Mouse (Mus musculus) adrenal gland, postnatal 25 days (tissue): Measurements from ENCODE around the gene Sema3a. TPM values are rescaled to one million over a fixed set of nuclear protein-coding genes. Genes with fewer than 3 reads are reported as not detected.

Experiments
- DNase-seq: peaks from one replicate; pipeline ENCODE4 v3.0.0; 2021; ENCODE audit warnings: mixed read lengths
- long read RNA-seq: library from polyadenylated mRNA; stranded (forward); transcript quantifications from one replicate; pipeline ENCODE4 v2.0.0, GENCODE M21; 2021
- total RNA-seq: library from RNA; stranded (reverse); gene quantifications from 2 replicates; pipeline ENCODE4 v1.2.3, GENCODE M21; 2021

The Sema3a gene
- total RNA-seq, result 0.43 and 1.0 TPM in 2 replicates
- long read RNA-seq, result 0 reads

GRCm38 (mm10) chr5:13125241-13125692, at the start of gene Sema3a:
Gene Sema3a (plus strand): TSS chr5:13125414.
- no peak for DNase-seq

- DNase-seq, result no peak
These were observed 40.3 kb upstream of the Sema3a start for GRCm38 (mm10) chr5:13084777-13085439.

GRCm38 (mm10) chr5:13090431-13090830, 34.8 kb upstream of the Sema3a start:
- no peak for DNase-seq

GRCm38 (mm10) chr5:13109522-13109921, 15.7 kb upstream of the Sema3a start:
- DNase-seq, result no peak

GRCm38 (mm10) chr5:13117236-13117635, 8.0 kb upstream of the Sema3a start:
- no peak for DNase-seq

GRCm38 (mm10) chr5:13125757-13126156, 543 bp downstream of the Sema3a start:
- no peak for DNase-seq

- no peak for DNase-seq
These were observed 982 bp downstream of the Sema3a start for GRCm38 (mm10) chr5:13126196-13126595.

GRCm38 (mm10) chr5:13127121-13127520, 1.9 kb downstream of the Sema3a start:
- no peak for DNase-seq

GRCm38 (mm10) chr5:13144733-13145457, 19.7 kb downstream of the Sema3a start:
- no peak for DNase-seq

- no peak for DNase-seq
These were observed 24.7 kb downstream of the Sema3a start for GRCm38 (mm10) chr5:13149909-13150308.

GRCm38 (mm10) chr5:13151002-13151401, 25.8 kb downstream of the Sema3a start:
- no peak for DNase-seq

- DNase-seq, result no peak
These were observed 32.8 kb downstream of the Sema3a start for GRCm38 (mm10) chr5:13157761-13158612.

- DNase-seq, result no peak
These were observed 57.0 kb downstream of the Sema3a start for GRCm38 (mm10) chr5:13182186-13182585.

GRCm38 (mm10) chr5:13197886-13198285, 72.7 kb downstream of the Sema3a start:
- no peak for DNase-seq

GRCm38 (mm10) chr5:13199709-13200108, 74.5 kb downstream of the Sema3a start:
- no peak for DNase-seq

GRCm38 (mm10) chr5:13255353-13255752, 130.1 kb downstream of the Sema3a start:
- DNase-seq, result no peak

GRCm38 (mm10) chr5:13256321-13256720, 131.1 kb downstream of the Sema3a start:
- DNase-seq, result no peak

GRCm38 (mm10) chr5:13263087-13263486, 137.9 kb downstream of the Sema3a start:
- DNase-seq, result no peak

- no peak for DNase-seq
These were observed 138.3 kb downstream of the Sema3a start for GRCm38 (mm10) chr5:13263539-13263938.

- DNase-seq, result no peak
These were observed 187.5 kb downstream of the Sema3a start for GRCm38 (mm10) chr5:13312667-13313066.

GRCm38 (mm10) chr5:13313977-13314376, 188.8 kb downstream of the Sema3a start:
- DNase-seq, result no peak

GRCm38 (mm10) chr5:13318728-13319429, 193.7 kb downstream of the Sema3a start:
- DNase-seq, result no peak
